Mouse (Mus musculus): Measurements from ENCODE around the gene Dnajc10. TPM values are rescaled to one million over a fixed set of nuclear protein-coding genes. Genes with fewer than 3 reads are reported as not detected.

Dnajc10 gene
- polyA plus RNA-seq, 1 experiment, result 31.4 TPM

- H3K27me3 ChIP-seq (ENCODE audit: control insufficient read depth, insufficient read depth, insufficient read length), result no peaks in the 10 kb centered on the region
- no peaks in the 10 kb centered on the region for H3K36me3 ChIP-seq (ENCODE audit: control insufficient read depth, insufficient read depth)
- no peak overlapping the region for H3K4me3 ChIP-seq
- TF ChIP-seq E2F4 (IDR thresholded peaks at IDR 0.05; ENCODE audit: insufficient read depth), result no peak
- TF ChIP-seq SRF (IDR thresholded peaks at IDR 0.05; ENCODE audit: control insufficient read depth, insufficient read length, low read depth), result no peak
- TF ChIP-seq TCF3 (IDR thresholded peaks at IDR 0.05; ENCODE audit: insufficient read length, low read depth), result no peak
- no peak for TF ChIP-seq REST (IDR thresholded peaks at IDR 0.05; ENCODE audit: insufficient read depth, insufficient read length)
- no peak for TF ChIP-seq MYOD1 (IDR thresholded peaks at IDR 0.05; ENCODE audit: control insufficient read depth in 1 of 3, insufficient read length in 2 of 3, low read depth in 2 of 3)
- TF ChIP-seq USF1 (IDR thresholded peaks at IDR 0.05; ENCODE audit: low read depth), result no peak
- no peak for TF ChIP-seq POLR2AphosphoS2 (IDR thresholded peaks at IDR 0.05; ENCODE audit: insufficient read length, low read depth)
- no peak for TF ChIP-seq MAX (IDR thresholded peaks at IDR 0.05; ENCODE audit: low read depth)
- no peak for TF ChIP-seq TCF12 (IDR thresholded peaks at IDR 0.05; ENCODE audit: insufficient read depth, poor library complexity, severe bottlenecking)
- no peak for TF ChIP-seq MYOG (IDR thresholded peaks at IDR 0.05; ENCODE audit: control insufficient read depth in 1 of 3, insufficient read depth in 1 of 3, insufficient read length in 2 of 3, low read depth in 2 of 3)
- TF ChIP-seq POLR2A (IDR thresholded peaks at IDR 0.05; ENCODE audit: insufficient read length, low read depth), result no peak
- no peak for TF ChIP-seq CEBPB (IDR thresholded peaks at IDR 0.05; ENCODE audit: insufficient read depth, poor library complexity, severe bottlenecking)
- H3K79me2 ChIP-seq (ENCODE audit: control insufficient read depth, insufficient read depth), result no peaks in the 10 kb centered on the region
- no peak overlapping the region for H3K4me2 ChIP-seq (ENCODE audit: low read depth)
- H3ac ChIP-seq (ENCODE audit: control insufficient read depth, insufficient read length), result no peak overlapping the region
Measured at GRCm38 (mm10) chr2:80398595-80399099, 83.4 kb downstream of the Dnajc10 start.

Other genes with a start within 250 kb of the Dnajc10 start
- 0.67 TPM for gene Pde1a, start 186.0 kb upstream of the Dnajc10 start, polyA plus RNA-seq (2012; fragmentation: generic; extraction: Trizol)
- not detected for gene Prdx6b, start 23.0 kb upstream of the Dnajc10 start, polyA plus RNA-seq (2012; fragmentation: generic; extraction: Trizol)
- gene Frzb, start 132.2 kb downstream of the Dnajc10 start, polyA plus RNA-seq (2012; fragmentation: generic; extraction: Trizol), result 0.06 TPM